Mouse (Mus musculus) heart, adult 11 months (tissue): ENCODE measurements around the gene Cops9.

Experiments used
- DNase-seq: peaks from one replicate; pipeline ENCODE4 v3.0.0; 2022

Cops9 gene

GRCm38 (mm10) chr1:92646111-92646510 is 4.3 kb upstream of the Cops9 start:
- DNase-seq, result peak; percentile 53

GRCm38 (mm10) chr1:92644916-92645315 is 3.1 kb upstream of the Cops9 start:
- DNase-seq, result peak; percentile 75

DNA sequence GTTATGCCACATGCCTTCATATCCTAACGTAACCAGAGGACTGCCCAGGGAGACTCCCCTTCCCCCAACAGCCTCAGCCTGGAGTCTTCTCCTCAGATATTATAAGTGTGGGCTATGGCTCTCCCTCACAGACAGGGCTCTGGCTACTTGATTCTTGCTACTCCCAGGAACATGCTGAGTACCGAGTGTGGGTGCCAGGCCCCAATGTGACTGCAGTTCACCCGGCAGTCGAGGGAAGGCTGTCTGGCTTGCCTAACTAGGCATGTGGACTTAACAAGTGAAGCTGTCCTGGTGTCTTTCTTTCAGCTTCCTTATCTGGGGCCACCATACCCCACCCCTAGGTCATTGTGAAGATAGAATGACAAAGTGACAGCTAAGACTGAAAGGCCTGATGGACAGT is 1.9 kb upstream of the Cops9 start:
- peak; percentile 80 for DNase-seq

GRCm38 (mm10) chr1:92640393-92640792 is 1.4 kb downstream of the Cops9 start:
- DNase-seq, result peak; percentile 83

- peak; percentile 53 for DNase-seq
These were observed 3.0 kb downstream of the Cops9 start for GRCm38 (mm10) chr1:92638736-92639135.

DNA sequence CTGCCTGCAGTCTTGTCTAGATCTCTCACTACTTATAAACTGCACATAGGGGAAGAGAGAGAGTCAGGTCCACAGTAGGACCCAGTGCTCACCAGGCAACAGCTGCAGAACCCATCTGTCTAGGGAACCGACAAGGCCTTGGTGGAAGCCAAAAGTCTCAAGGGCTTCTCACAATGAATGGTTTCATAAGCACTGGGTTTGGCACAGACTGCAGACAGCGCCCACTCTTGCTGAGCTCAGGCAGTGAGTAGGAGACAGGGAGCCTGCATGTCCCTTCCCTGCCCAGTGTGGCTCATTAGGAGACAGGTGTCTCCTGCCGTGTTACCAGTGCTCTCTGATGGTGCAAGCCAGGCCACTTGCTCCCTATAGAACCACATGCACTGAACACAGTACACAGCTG is 3.6 kb downstream of the Cops9 start:
- no peak for DNase-seq

GRCm38 (mm10) chr1:92637501-92638172 is 4.1 kb downstream of the Cops9 start:
- DNase-seq, result peak; percentile 74

GRCm38 (mm10) chr1:92636676-92637075 is 5.1 kb downstream of the Cops9 start:
- DNase-seq, result peak; percentile 61

DNA sequence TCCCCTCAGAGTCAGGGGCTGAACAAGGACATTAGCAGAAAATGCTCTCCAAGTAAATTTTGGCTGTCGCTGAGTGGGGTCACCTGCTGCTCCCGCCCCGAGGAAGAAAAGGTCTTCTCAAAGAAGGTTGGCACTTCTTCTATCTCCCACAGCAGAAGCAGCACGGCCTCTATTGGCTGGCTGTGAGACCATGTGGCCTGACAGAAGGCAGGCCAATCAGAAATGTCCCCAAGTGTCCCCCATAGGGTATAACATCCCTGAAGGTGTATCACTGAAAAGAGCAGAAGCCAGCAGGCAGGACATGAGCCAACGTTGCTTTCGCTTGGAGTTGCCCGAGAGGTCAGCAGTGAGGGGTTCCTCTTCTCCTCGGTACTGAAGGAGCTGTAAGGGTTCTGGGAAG is 5.8 kb downstream of the Cops9 start:
- DNase-seq, result peak; percentile 83

DNA sequence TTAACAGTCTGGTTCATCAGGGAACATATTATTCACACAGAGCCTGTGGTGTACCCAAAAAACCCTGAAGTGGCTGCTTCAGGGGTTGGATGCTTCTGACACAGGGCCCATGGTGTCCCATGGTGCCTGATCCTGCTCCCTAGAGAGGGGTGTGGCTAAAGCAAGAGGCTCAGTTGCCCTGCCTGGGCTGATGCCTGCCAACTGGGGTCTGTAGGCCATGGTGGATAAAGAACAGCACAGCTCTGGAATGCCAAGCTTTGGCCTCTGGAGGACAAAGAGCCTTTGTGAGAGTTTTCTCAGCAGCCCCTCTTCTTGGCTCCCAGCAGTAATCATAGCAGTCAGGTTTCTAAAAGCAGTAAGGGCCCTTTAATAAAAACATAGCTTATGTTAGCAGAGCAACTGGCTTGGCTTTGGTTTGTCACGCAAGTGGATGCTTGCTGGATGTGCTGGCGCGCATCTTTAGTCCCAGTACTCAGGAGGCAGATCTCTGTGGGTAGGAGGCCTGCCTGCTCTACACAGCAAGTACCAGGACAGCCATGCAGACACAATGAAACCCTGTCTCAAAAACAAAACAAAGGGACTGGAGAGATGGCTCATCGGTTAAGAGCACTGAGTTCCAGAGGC is 6.7 kb downstream of the Cops9 start:
- peak; percentile 83 for DNase-seq

DNA sequence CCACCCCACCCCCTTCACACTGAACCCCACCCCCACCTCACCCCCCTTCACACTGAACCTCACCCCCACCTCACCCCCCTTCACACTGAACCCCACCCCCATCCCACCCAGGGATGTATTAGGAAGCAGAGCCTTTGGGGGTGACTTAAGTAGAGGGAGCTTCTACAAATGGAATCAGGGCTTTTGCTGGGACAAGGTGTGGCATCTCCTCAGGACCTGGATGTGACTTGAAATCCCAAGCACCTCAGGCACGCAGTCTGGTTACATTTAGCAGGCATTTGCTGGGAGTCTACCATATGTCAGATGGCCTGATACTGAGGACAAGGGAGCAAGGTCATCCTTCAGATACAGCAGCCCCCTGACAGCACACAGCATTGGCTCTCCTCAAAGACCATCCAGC is 7.2 kb downstream of the Cops9 start:
- peak; percentile 78 for DNase-seq

GRCm38 (mm10) chr1:92633726-92634125 is 8.1 kb downstream of the Cops9 start:
- peak; percentile 69 for DNase-seq

GRCm38 (mm10) chr1:92632948-92633347 is 8.8 kb downstream of the Cops9 start:
- peak; percentile 79 for DNase-seq

- DNase-seq, result peak; percentile 61
These were observed 9.6 kb downstream of the Cops9 start for GRCm38 (mm10) chr1:92632196-92632595.

- no peak for DNase-seq
These were observed 13.6 kb downstream of the Cops9 start for GRCm38 (mm10) chr1:92628227-92628626.

GRCm38 (mm10) chr1:92618360-92618759 is 23.4 kb downstream of the Cops9 start:
- no peak for DNase-seq

DNA sequence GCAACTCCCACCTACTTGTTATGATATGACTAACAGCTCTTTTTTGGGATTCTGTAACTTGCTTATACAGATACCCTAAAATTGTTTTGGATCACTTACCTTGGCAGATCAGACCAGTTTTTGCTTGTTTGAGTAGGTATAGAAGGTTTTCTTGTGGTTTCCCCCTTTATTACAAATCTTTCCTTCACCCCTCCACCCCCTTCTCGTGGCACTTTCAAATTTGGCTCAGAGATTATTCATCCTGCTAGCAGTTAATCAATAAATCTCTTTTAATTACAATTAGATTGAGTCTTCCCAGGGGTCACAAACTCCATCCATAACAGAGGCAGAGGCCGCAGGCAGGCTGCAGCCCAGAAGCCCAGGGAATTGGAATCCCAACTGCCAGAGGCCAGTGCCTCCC is 24.3 kb downstream of the Cops9 start, which contains the start of gene Olfr12:
Gene Olfr12 (plus strand): TSS at position 301 of the 400 bp plus-strand sequence.
- no peak for DNase-seq

- DNase-seq, result no peak
These were observed 25.7 kb downstream of the Cops9 start for GRCm38 (mm10) chr1:92616046-92616445.

DNA sequence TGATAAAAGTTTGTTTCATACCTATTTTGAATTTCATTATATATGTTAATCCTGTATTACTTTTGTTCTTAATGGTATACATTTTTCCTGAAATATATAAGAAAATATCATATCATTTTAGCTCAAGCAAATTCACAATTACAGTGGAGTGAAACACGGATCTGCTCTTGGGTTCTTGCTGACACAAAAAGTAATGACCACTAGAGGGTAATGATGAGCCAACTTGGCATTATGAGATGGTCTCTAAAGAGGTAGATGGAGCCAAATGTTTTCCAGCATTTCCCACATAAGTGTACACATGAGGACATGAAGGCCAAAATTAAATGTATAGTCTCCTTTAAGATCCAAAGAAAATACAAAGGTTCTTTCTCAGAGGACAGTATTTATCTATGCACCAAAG is 27.3 kb downstream of the Cops9 start:
- no peak for DNase-seq

DNA sequence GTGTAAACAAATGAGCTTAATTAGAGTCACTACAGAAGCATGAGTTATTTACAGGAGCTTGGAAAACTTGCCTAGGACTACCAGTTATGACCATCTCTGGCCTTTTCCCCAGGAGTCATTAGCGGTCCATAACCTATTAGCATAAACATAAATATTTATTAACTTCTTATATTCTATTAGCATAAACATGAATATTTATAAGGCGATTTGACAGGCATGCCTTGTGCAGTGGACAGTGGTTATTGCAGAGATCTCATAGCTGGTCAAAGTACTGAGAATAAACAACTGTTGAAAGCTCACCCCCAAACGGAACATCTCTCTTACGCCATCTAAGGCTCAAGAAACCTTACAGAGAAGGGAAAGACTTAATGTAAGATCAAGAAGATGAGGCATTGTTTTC is 28.6 kb downstream of the Cops9 start:
- no peak for DNase-seq

- DNase-seq, result no peak
These were observed 30.8 kb downstream of the Cops9 start for GRCm38 (mm10) chr1:92611008-92611407.

DNA sequence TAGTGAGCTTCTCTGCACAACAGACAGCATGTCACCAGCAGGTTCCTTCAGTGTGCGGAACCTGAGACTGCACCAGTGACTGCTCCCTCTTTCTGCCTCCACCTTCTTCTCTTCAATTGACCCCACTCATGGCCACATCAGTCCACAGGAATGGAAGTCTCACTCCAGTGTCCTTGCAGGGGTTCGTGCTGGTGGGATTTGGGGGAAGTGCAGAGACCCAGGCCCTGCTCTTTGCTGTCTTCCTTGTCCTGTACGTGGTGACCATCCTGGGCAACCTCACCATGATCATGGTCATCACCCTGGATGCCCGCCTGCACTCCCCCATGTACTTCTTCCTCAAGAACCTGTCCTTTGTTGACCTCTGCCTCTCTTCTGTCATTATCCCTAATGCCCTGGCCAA is 34.1 kb downstream of the Cops9 start:
- DNase-seq, result no peak

DNA sequence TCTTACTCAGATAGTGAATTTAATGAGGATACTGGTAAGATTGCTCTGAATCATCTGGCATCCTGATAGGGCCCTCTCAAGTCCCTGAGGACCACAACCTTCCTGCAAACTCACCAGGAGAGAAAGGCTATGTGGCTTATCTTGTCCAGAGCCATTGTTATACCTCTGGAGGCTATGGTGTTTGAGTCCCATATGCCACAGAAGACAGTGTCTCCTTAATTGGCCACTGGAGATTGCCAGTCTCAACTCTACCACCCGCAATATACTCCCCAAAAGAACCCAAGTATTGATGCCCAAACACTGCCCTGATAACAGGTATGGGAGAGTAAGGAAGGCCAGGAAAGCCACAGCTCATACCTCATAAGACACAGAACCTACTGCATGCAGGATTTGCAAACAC is 36.3 kb downstream of the Cops9 start, which contains the start of gene Olfr1410:
Gene Olfr1410 (plus strand): TSS at position 301 of the 400 bp plus-strand sequence.
- no peak for DNase-seq

- no peak for DNase-seq
These were observed 45.8 kb downstream of the Cops9 start for GRCm38 (mm10) chr1:92596019-92596418.

DNA sequence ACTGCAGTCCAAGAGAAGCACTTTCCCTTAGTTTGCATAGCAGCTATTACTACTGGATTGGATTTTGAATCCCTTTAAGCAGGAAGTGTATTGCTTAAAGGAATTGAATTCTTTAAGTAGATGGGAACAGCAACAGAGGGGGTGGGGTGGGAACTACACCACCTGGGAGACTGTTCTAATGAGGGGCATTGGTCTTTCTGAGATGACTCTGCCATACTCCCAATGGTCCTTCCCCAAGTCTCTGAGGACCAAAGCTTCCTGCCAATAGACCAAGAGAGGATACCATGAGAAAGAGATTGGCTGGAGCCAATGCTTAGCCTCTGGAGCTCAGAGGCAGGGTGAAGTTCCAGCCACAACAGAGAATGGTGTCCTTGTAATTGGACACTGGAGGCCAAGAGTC is 47.7 kb downstream of the Cops9 start, which contains the start of gene Olfr1411:
Gene Olfr1411 (plus strand): TSS at position 301 of the 400 bp plus-strand sequence.
- no peak for DNase-seq
